Mouse (Mus musculus): Measurements from ENCODE around the gene Gm28051. TPM values are rescaled to one million over a fixed set of nuclear protein-coding genes. Genes with fewer than 3 reads are reported as not detected.

Gm28051 gene
- polyA plus RNA-seq, 1 experiment from 2014 or later = not detected

DNA sequence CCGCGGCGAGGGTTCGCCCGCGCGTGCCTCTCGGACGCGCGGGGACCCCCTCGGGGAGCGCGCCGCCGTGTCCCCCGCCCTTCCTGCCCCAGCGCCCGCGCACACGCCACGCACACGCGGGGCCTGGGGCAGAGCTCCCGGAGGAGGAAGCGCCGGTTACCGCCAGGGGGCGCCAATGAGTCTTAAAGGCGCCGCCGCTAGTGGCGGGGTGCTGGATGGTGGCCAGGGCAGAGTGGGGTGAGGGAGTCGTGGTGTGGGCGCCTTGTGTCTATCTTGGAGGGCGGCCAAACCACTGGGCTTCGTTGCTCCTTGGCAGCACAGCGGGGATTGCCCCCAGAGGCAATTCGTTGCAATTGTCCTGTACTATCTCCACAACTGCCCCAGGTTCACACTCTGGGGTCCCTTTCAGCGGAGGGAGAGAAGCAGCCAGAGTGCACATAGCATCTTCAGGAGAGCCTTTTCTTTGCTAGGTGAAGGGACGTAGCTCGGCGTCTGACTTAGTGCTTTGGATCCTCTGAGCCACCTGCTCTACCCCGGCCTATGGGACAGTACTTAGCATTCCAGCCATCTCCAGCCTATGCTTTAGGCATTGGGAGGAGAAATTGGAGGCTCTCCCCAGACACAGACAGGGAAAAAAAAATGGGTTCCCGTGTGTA is 52.2 kb downstream of the Gm28051 start:
- H3K36me3 ChIP-seq (ENCODE audit: control insufficient read depth, insufficient read depth, low read length) = no peaks in the 10 kb centered on the region
- peak overlapping the region; percentile 85 for H3K4me3 ChIP-seq (ENCODE audit: low read length)
- WGBS = 3% methylated on average over 26 of the region's 45 CpGs
- peak overlapping the region; percentile 85 for H3K4me2 ChIP-seq (ENCODE audit: low read length)
- peaks cover 26% of the 10 kb centered on the region for H3K4me1 ChIP-seq (ENCODE audit: control insufficient read depth, insufficient read depth, low read depth, low read length)
- peak; percentile 79 for ATAC-seq
- no peaks in the 10 kb centered on the region for H3K9me3 ChIP-seq (ENCODE audit: control insufficient read depth, low read length)
- H3K27me3 ChIP-seq (replicated peaks; ENCODE audit: control insufficient read depth, insufficient read depth, low read length) = no peaks in the 10 kb centered on the region; the same call in 1 of the 2 replicates
- peak overlapping the region; percentile 91 for H3K9ac ChIP-seq (ENCODE audit: low read depth, low read length)
- peak overlapping the region; percentile 94 for H3K27ac ChIP-seq (ENCODE audit: low read depth, low read length)

DNA sequence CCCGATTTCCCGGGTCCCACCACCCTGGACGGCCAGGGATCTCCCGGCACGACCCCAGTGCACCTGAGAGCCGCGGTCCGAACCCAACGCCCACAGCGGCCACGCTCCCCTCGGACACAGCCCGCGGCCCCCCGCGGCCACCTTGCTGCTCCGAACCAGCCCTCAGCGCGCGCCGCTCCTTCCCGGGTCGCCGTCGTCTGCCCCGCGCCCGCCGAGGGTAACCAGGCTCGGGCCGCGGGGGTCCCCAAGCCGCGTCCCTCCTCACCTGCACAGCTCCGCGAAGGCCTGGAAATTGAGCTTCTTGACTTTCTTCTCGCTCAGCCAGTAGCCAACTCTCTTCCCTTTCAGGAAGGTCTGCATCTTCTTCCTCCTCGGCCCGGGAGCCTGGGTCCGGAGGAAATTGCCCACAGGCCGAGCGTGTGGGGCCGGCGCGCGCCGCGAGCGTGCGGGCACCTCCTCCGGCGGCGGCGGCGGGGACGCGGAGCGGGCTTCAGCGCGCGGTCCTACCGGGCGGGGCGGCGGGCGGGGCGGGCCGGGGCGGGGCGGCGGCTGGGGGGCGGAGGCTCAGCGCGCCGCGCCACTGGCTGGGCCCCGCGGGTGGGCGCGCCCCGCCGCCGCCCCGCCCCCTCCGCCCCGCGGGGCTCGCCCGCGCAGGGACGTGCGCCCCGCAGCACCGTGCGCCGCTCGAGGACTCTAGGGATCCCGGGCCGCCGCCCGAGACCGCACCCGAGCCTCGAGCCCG is 52.9 kb downstream of the Gm28051 start, which contains the start of gene Itpk1:
Itpk1 (minus strand) TSS at position 474 of the 742 bp plus-strand sequence.
- peak; percentile 85 for ATAC-seq
- peak within 1 kb of the TSS; percentile 94 for H3K27ac ChIP-seq (ENCODE audit: low read depth, low read length)
- no peaks in the 10 kb centered on the region for H3K9me3 ChIP-seq (ENCODE audit: control insufficient read depth, low read length)
- H3K4me1 ChIP-seq (ENCODE audit: control insufficient read depth, insufficient read depth, low read depth, low read length) = peaks cover 28% of the 10 kb centered on the region
- no peaks in the 10 kb centered on the region for H3K36me3 ChIP-seq (ENCODE audit: control insufficient read depth, insufficient read depth, low read length)
- H3K27me3 ChIP-seq (replicated peaks; ENCODE audit: control insufficient read depth, insufficient read depth, low read length) = no peaks in the 10 kb centered on the region; the same call in 1 of the 2 replicates
- H3K4me3 ChIP-seq (ENCODE audit: low read length) = peak within 1 kb of the TSS; percentile 85
- H3K4me2 ChIP-seq (ENCODE audit: low read length) = peak within 1 kb of the TSS; percentile 85
- peak within 1 kb of the TSS; percentile 91 for H3K9ac ChIP-seq (ENCODE audit: low read depth, low read length)
- WGBS = under 1% methylated on average over 64 of the region's 105 CpGs

DNA sequence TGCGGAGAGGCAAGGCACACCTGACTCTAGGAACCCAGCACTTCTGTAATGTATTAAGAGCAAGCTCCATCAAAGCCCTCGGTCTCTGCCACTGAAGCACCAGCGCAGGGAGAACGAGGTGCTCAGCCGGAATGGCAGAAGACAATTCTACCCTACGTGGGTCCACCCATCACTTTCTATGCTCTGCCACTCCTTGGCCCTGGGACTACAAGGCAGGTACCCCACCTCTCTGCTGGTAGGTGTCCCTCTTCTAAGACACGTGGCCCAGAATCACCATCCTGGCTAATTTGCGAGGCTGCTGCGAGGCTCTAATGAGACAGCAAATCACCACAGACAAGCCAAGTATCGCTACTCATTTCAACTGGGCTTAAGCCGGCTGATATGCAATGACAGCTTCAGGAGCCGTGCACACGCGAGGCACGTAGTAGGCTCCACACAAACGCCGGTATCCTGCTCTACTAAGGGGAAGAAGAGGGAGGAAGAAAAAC is 53.6 kb downstream of the Gm28051 start:
- Histone ChIP-seq H3K4me2 (ENCODE audit: low read length) (peak overlapping the region; percentile 85), H3K9me3 (ENCODE audit: control insufficient read depth, low read length) (no peaks in the 10 kb centered on the region), H3K4me3 (ENCODE audit: low read length) (peak overlapping the region; percentile 85), H3K36me3 (ENCODE audit: control insufficient read depth, insufficient read depth, low read length) (no peaks in the 10 kb centered on the region), H3K27me3 (replicated peaks; ENCODE audit: control insufficient read depth, insufficient read depth, low read length) (no peaks in the 10 kb centered on the region; the same call in 1 of the 2 replicates), H3K4me1 (ENCODE audit: control insufficient read depth, insufficient read depth, low read depth, low read length) (peaks cover 29% of the 10 kb centered on the region), H3K9ac (ENCODE audit: low read depth, low read length) (peak overlapping the region; percentile 91), H3K27ac (ENCODE audit: low read depth, low read length) (peak overlapping the region; percentile 75)
- WGBS = 5% methylated on average over 17 of the region's 17 CpGs
- peak; percentile 12 for ATAC-seq

DNA sequence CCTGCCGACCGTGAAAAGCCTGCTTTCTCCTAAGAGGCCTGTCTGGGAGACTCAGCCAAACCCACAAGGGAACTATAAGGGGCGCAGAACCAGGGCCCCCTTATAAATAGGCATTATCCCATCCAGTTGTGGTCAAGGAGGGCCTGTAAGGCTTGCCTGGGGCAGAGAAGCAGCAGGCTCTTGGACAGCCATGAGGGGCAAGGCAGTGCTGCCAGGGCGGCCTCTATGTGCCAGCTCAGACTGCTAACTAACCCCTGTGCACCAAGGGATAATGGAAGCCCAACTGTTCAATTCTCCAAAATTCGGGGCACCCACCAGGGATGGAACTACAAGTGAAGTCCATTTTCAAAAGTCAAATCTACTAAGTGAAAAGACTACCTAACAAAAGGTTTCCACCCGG is 54.1 kb downstream of the Gm28051 start:
- Histone ChIP-seq H3K27ac (ENCODE audit: low read depth, low read length) (peak overlapping the region; percentile 60; the same call in 1 of the 2 replicates), H3K9me3 (ENCODE audit: control insufficient read depth, low read length) (no peaks in the 10 kb centered on the region), H3K27me3 (replicated peaks; ENCODE audit: control insufficient read depth, insufficient read depth, low read length) (no peaks in the 10 kb centered on the region; the same call in 1 of the 2 replicates), H3K36me3 (ENCODE audit: control insufficient read depth, insufficient read depth, low read length) (no peaks in the 10 kb centered on the region), H3K4me2 (ENCODE audit: low read length) (peak overlapping the region; percentile 85), H3K4me3 (ENCODE audit: low read length) (peak overlapping the region; percentile 85), H3K9ac (ENCODE audit: low read depth, low read length) (peak overlapping the region; percentile 91), H3K4me1 (ENCODE audit: control insufficient read depth, insufficient read depth, low read depth, low read length) (peaks cover 33% of the 10 kb centered on the region)
- ATAC-seq = no peak; the same call in 1 of the 2 replicates
- WGBS = 23% methylated on average over 6 of the region's 6 CpGs

DNA sequence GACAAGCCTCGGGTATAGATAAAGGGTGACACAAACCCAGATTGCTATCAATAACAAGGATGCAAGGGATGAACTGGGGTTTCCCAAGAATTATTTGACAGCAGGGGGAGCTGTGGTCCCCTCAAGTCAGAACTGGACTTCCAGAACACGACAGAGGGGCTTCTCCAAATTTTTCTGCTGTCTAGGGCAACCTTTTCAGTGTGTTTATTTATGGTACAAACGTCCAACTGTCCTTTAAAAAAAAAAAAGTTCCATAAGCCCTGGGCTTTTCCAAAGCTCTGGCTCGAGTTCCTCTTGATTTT is 54.5 kb downstream of the Gm28051 start:
- 3% methylated on average over 4 of the region's 4 CpGs for WGBS
- no peak for ATAC-seq

DNA sequence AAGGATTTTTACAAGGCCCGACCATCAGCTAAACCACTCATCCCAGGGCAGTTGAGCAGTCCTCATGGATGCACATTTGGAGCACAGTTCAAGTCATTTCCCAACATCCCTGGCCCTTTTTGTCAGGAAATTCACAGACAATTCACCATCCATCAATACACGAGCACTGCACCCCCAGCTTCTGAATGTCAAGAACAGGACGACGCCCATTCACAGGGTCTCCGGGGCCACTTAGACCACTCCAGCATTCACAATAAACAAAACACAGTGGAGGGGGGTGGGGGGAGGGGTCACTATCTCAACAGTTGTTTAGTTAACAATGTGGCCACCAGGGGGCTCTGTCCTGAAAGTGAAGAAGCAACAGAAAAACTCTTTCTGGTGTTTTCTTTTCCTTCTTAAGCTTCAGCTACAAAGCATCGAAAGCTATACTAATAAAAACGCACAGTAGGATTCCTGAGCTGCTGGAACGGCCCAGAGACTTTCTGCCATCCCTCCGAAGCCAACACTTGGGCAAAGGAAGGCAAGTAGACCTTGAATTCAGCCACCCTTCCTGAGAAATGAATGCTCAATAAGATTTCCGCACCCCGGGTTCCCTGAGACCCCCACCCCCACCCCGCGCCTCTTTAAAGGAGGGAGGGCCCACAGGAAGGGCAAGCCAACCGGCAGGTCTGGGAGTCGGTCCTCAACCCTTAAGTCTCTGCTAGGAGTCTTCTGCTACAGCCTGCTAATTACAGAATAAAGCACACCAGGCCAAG is 55.0 kb downstream of the Gm28051 start:
- Histone ChIP-seq H3K9ac (ENCODE audit: low read depth, low read length) (peak overlapping the region; percentile 47), H3K4me2 (ENCODE audit: low read length) (peak overlapping the region; percentile 85), H3K36me3 (ENCODE audit: control insufficient read depth, insufficient read depth, low read length) (no peaks in the 10 kb centered on the region), H3K4me3 (ENCODE audit: low read length) (peak overlapping the region; percentile 85), H3K27me3 (replicated peaks; ENCODE audit: control insufficient read depth, insufficient read depth, low read length) (no peaks in the 10 kb centered on the region; the same call in 1 of the 2 replicates), H3K4me1 (ENCODE audit: control insufficient read depth, insufficient read depth, low read depth, low read length) (peaks cover 38% of the 10 kb centered on the region), H3K9me3 (ENCODE audit: control insufficient read depth, low read length) (no peaks in the 10 kb centered on the region), H3K27ac (ENCODE audit: low read depth, low read length) (peak overlapping the region; percentile 63)
- ATAC-seq = no peak
- WGBS = 7% methylated on average over 15 of the region's 15 CpGs

More for the DNA sequence above, 54.5 kb downstream of the Gm28051 start:
- Histone ChIP-seq H3K4me2 (ENCODE audit: low read length) (peak overlapping the region; percentile 85), H3K4me3 (ENCODE audit: low read length) (peak overlapping the region; percentile 85), H3K9me3 (ENCODE audit: control insufficient read depth, low read length) (no peaks in the 10 kb centered on the region), H3K27me3 (replicated peaks; ENCODE audit: control insufficient read depth, insufficient read depth, low read length) (no peaks in the 10 kb centered on the region; the same call in 1 of the 2 replicates), H3K9ac (ENCODE audit: low read depth, low read length) (peak overlapping the region; percentile 91), H3K27ac (ENCODE audit: low read depth, low read length) (peak overlapping the region; percentile 63), H3K4me1 (ENCODE audit: control insufficient read depth, insufficient read depth, low read depth, low read length) (peaks cover 34% of the 10 kb centered on the region), H3K36me3 (ENCODE audit: control insufficient read depth, insufficient read depth, low read length) (no peaks in the 10 kb centered on the region)

DNA sequence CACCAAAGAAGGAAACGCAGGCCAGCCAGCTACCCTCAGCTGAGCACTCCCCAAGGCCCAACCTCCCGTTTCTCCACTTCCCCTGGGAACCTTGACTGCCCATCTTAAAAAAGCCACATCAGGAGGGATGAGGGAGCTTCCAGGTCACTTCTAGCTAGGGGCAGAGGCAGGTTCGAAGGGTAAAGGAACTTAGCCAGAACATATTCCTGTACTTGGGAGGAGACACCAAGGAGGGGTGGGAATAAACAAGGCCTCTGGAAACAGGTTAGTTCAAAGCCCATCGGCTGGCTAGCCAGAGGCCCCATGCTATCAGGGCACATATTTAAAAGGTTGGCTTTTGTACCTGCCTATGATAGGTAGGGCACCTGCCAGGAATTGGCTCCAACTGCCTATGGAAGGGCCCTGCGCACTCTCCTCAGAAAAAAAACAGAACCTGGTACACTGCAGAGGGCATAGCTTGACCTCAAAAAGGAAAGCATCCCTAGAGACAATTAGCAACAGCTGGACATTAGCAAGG is 55.8 kb downstream of the Gm28051 start:
- Histone ChIP-seq H3K27me3 (replicated peaks; ENCODE audit: control insufficient read depth, insufficient read depth, low read length) (no peaks in the 10 kb centered on the region), H3K9ac (ENCODE audit: low read depth, low read length) (peak overlapping the region; percentile 13; the same call in 1 of the 2 replicates), H3K4me2 (ENCODE audit: low read length) (peak overlapping the region; percentile 85), H3K36me3 (ENCODE audit: control insufficient read depth, insufficient read depth, low read length) (no peaks in the 10 kb centered on the region), H3K27ac (ENCODE audit: low read depth, low read length) (no peak overlapping the region), H3K4me3 (ENCODE audit: low read length) (no peak overlapping the region), H3K4me1 (ENCODE audit: control insufficient read depth, insufficient read depth, low read depth, low read length) (peaks cover 43% of the 10 kb centered on the region), H3K9me3 (ENCODE audit: control insufficient read depth, low read length) (no peaks in the 10 kb centered on the region)
- 91% methylated on average over 5 of the region's 5 CpGs for WGBS
- no peak for ATAC-seq

DNA sequence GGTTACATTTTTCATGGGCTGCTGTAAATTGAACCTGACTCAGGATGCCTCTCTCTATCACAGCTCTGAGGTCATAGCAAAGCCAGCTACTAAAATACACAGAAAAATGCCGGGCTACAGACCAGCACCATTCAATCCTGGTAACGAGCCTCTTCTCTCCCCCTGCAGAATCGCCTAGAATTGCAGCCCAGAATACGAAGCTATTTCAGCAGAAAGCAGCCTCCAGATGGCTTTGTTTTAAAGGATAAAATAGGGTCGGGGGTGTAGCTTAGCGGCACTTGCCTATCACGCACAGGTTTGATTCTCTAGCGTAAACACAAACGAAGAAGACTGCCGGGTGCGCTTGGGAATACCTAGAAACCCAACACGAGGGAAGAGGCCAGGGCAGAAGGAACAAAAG is 57.1 kb downstream of the Gm28051 start:
- ATAC-seq = no peak
- peak overlapping the region; percentile 13; the same call in 1 of the 2 replicates for H3K27ac ChIP-seq (ENCODE audit: low read depth, low read length)
- H3K36me3 ChIP-seq (ENCODE audit: control insufficient read depth, insufficient read depth, low read length) = no peaks in the 10 kb centered on the region
- 62% methylated on average over 12 of the region's 12 CpGs for WGBS
- H3K9ac ChIP-seq (ENCODE audit: low read depth, low read length) = no peak overlapping the region
- H3K27me3 ChIP-seq (replicated peaks; ENCODE audit: control insufficient read depth, insufficient read depth, low read length) = no peaks in the 10 kb centered on the region
- H3K4me2 ChIP-seq (ENCODE audit: low read length) = no peak overlapping the region
- no peak overlapping the region for H3K4me3 ChIP-seq (ENCODE audit: low read length)
- peaks cover 46% of the 10 kb centered on the region for H3K4me1 ChIP-seq (ENCODE audit: control insufficient read depth, insufficient read depth, low read depth, low read length)
- H3K9me3 ChIP-seq (ENCODE audit: control insufficient read depth, low read length) = no peaks in the 10 kb centered on the region

All from hindbrain, embryonic 16.5 days (tissue).